Mouse (Mus musculus): ENCODE results near the gene Ubqln5.

Ubqln5 gene

DNA sequence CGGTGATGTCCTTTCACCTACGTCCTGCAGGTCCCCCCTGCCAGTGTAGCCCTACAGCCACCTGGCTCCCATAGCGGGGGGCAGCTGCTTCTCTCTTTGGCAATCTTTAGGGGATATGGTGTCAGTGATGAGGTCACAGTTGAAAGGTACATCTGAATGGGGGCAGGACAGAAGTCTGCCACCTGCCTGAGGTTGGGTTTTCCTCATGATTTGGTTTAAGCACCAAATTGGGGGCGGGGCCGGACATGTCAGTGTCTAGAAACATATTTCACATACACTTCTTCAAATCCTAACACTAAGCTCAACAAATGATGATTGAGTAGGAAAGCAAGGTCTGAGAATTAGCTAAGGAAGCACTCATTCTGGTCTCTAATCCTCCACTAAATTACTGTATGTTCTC lies at the start of gene Ubqln5:
TSS of gene Ubqln5 (minus strand) at position 101 of the 400 bp plus-strand sequence.
- no peak for DNase-seq

- no peak for DNase-seq
These were observed 49.4 kb upstream of the Ubqln5 start for GRCm38 (mm10) chr7:104179074-104179473.

DNA sequence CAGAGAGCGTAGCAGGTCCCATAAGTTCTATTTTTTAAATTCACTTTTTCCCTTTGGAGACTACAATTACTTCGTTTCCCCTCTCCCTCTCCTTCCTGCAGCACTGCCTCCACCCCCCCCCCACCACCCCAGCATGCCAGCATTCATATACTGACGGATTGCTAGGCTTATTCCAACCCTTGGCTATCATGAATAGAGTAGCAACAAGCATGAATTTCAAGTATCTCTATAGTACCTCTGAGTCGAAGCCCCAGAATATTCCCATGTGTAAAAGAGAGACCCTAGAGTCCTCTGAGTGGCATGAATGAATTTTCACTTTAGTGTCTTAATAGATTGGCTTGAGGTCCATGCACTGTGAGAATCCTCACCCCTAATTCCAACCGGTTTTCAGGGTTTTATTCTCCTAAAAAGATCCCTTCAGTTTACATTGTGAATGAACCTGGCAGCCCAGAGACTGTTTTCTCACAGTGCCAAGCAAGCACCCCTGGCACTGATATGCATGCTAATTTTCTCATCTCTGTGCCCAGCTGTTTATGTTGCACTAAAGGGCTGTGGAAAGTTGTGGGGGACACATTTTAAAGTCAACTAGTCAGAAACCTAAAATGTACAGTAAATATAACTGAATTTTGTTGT lies 48.9 kb upstream of the Ubqln5 start:
- no peak for DNase-seq

DNA sequence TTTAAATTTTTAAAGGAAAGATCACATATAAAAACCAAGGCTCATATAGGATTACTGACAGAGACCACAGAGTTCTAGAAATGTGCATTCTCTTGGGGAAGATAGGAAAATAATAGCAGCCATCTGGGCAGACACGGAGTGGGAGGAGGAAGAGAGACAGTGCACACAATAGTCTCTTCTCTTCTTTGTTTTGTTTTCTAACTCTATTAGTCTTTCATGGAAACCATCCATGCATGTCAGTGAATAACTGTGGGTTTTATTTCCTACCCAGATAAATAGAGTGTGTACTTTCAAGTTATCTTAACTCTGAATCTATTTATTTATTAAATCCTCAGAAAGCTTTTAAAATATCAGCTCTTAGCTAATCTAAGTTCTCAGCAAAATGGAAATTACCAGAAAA lies 45.5 kb upstream of the Ubqln5 start:
- no peak for DNase-seq

DNA sequence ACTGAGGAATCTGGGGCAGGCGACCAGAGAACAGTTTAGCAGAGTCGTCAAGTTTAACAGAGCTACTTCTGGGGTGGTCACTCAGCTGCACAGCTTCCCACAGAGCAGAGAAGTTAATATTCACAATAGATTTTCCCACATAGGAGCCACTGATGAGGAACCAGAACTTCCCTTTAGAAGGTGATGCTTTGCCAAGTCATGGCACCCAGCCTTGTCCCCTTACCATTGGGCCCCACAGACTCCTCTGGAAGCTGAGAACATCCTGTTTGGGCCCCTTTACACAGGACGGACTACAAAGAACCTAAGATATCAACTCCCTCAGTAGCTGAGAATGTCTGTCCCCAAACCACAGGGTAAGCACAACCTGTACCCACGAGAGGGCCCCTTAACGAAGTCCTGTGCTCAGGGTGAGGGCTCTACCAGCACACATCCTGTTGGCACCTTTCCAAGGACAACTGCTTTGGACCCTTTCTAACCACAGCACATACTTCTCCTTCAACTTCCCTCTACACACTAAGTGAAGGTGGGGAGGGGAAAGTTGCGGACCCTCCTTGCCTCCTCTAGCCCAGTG lies 40.1 kb upstream of the Ubqln5 start:
- no peak for DNase-seq

GRCm38 (mm10) chr7:104167105-104167504 lies 37.5 kb upstream of the Ubqln5 start:
- no peak for DNase-seq

GRCm38 (mm10) chr7:104150456-104150855 lies 20.8 kb upstream of the Ubqln5 start, which contains the start of gene Ubqlnl:
Ubqlnl (minus strand) TSS chr7:104150556.
- no peak for DNase-seq

- no peak for DNase-seq
These were observed 13.6 kb upstream of the Ubqln5 start, which contains the start of gene Ubqln3 for GRCm38 (mm10) chr7:104143179-104143578. Ubqln3 (minus strand) TSS chr7:104143279.

DNA sequence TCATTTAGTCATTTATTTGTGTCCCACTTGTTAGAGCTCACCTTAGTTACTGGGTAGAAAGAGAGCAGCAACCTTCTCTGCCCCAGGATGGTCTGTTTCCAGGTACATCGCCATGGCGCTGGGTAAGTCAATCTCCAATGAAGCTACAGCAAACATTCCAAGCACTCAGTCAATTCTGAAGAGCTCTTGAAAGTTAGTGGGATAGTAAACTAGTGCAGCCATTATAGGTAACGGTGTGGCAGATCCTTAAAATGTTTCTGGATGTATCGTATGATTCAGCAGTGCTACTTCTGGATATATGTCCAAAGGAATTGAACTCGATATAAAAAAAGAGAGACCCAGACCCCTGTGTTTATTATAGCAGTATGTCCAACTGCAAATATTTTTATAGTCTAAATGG lies 7.7 kb upstream of the Ubqln5 start, which contains the start of gene Olfr643:
TSS of gene Olfr643 (minus strand) at position 101 of the 400 bp plus-strand sequence.
- no peak for DNase-seq

- DNase-seq, result no peak
These were observed 25.0 kb downstream of the Ubqln5 start, which contains the start of gene Olfr646 for GRCm38 (mm10) chr7:104104757-104104972. Olfr646 (plus strand) TSS chr7:104104873.

GRCm38 (mm10) chr7:104103913-104104756 lies 25.5 kb downstream of the Ubqln5 start:
- no peak for DNase-seq

- no peak for DNase-seq
These were observed 44.3 kb downstream of the Ubqln5 start, which contains the start of gene Olfr645 for GRCm38 (mm10) chr7:104085365-104085764. Olfr645 (minus strand) TSS chr7:104085465.

All from spleen, adult 18-20 months (tissue).